Mouse (Mus musculus) mouse embryonic stem cell (cell line): ENCODE measurements at regions not wholly inside any gene's neighbourhood (a gene's known extent, or its start where the extent isn't known, plus 50 kb on each side); places are given as distances from the start of the nearest gene placed in this dataset.

Experiments
- in situ Hi-C, 2 experiments: fragments of 300-500 bp; cut with MboI; formaldehyde crosslinking; loops; 1 replicate in 1 of 2; 3 replicates in 1 of 2; pipeline ENCODE4 v1.14.3; 2019 to 2020; ENCODE audit warnings: low sequenced_read_pairs in 2 of 2, low pct_unique_long_range_greater_than_20kb in 1 of 2, mixed read lengths in 1 of 2; ENCODE audit not compliant: unreplicated experiment in 1 of 2

- in situ Hi-C loops: no loop called here
These were observed 121.6 kb upstream of the Foxn2 start for GRCm38 (mm10) chr17:88318936-88319335.

GRCm38 (mm10) chr17:88320686-88321085 lies 119.8 kb upstream of the Foxn2 start:
- in situ Hi-C loops: no loop called here

GRCm38 (mm10) chr17:88325326-88325909 lies 115.1 kb upstream of the Foxn2 start:
- in situ Hi-C loops: no loop called here

DNA sequence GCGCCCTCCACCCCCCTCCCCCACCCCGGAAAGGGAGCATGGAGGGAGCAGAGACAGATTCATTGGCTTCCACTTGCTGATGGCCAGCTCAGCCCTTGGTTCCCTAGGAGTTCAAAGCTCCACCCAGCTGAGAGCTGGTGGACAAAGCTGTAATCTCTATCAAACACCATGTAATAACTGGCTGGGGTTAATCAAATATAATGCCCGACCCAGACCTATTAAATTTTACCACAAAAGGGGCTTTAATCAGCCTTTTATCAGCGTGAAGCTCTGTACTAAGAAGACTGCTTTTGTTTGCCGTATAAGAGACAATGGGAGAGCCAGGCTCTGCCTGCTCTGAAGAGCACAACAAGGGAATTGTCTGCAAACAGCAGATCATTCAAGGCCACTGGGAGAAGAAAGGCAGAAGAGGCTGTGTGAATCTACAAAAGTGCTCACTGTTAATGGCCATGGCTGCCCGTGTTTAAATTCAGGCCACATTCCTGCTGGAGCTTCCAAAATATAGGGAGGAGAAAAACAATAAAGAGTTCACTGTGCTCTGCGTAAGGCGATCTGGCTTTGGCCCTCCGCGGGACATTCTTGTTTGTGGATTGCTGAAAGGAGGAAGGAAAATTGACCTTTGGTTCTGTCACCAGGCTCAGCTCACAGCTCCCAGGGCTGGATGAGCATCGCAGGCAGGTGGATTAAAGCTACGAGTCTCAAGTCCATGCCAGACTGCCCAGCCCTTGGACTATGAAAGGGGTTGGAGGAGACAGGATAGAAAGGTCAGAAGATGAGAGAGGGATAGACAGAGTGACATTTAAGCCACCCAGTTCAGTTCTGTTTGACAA lies 114.4 kb upstream of the Foxn2 start:
- in situ Hi-C loops: no loop called here

DNA sequence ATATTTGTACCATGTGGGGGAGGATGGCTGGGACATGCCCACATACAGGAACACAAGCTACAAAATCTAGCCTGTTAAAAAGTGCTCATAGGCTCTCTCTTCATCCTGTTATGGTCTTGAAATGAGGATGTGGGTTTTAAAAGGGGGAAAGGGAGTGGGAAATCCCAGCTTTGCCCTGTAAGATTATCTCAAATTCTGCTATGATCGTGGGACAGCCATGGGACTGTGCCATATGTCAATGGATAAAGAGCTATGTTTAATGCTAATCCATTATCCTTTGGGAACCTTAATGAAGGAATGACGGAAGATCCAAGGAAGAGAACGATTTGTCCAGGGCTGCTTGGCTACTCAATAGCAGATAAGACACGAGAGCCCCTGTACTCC lies 113.8 kb upstream of the Foxn2 start:
- in situ Hi-C loops: no loop called here

GRCm38 (mm10) chr17:88327791-88328190 lies 112.7 kb upstream of the Foxn2 start:
- in situ Hi-C loops: no loop called here

DNA sequence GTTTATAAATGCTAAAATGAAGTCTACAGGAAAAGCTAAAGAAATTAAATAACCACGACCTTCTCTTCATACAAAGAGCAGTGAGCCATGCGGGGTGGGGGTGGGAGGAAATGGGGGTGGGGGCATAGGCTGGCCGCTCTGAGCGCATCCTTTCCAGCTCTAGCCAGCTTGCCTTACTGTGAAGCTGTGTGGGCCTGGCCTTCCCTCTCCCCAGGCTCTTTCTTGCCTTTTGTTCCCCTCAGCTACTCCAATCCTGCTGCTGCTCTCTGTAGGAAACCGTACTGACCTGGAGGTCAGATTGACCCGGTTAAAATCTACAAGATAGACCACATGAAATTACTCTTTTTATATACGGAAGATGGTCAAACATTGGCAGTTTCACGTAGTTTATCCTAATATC lies 111.7 kb upstream of the Foxn2 start:
- in situ Hi-C loops: no loop called here

DNA sequence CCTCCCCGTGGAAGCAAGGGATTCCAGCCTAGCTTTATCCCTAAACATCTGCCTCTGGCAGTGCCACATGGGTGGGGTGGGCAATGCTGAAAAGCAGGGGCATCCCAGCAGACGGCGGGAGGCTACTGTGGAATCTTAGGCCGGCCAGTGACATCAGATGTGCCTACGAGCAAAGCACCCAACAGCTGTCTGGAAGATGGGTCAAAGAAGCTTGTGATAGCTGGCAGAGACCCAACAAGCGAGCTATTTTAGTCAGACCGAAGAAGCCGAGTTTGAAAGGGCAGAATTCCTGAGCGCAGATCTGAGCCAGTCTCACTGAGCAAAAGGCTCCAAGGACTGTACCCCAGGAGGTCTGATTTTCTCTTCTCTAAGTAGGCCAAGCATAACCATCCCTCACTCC lies 110.8 kb upstream of the Foxn2 start:
- in situ Hi-C loops: no loop called here

DNA sequence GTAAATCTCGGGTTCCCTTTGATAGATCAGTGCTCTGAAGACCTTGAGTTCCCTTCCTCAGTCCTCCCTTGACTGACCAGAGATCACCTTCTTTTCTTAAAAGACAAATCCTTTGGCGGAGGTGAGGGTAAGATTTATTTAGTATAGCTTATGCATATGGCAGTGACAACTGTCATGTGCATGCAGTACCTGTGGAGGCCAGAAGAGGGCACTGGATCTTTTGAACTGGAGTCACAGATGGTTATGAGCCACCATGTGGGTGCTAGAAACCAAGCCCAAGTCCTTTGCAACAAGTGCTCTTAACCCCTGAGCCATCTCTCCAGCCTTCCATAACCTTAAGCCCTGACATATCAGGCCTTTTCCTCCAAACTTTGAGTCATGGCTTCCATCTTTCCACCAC lies 110.4 kb upstream of the Foxn2 start:
- in situ Hi-C loops: no loop called here

GRCm38 (mm10) chr17:88333816-88334215 lies 106.7 kb upstream of the Foxn2 start:
- in situ Hi-C loops: no loop called here

DNA sequence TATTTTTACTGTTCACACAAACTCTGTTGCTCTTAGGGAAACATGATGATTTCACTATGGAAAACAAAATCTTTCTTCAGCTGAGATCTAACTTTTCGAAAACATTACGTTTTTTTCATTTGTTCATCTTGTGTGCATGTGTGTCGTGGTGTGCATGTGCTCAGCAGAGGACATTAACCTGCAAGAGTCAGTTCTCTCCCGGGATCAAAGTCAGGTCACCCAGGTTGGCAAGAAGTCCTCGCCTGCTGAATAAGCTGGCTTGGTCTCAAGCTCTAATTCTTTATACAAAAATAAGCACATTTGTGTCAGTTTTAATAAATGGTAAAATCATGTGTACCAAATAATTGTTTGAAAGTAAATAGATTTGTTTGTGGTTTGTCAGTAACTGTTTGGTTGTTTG lies 105.2 kb upstream of the Foxn2 start:
- in situ Hi-C loops: no loop called here

GRCm38 (mm10) chr17:88336140-88336769 lies 104.3 kb upstream of the Foxn2 start:
- in situ Hi-C loops: no loop called here

- in situ Hi-C loops: no loop called here
These were observed 102.7 kb upstream of the Foxn2 start for GRCm38 (mm10) chr17:88337649-88338404.

DNA sequence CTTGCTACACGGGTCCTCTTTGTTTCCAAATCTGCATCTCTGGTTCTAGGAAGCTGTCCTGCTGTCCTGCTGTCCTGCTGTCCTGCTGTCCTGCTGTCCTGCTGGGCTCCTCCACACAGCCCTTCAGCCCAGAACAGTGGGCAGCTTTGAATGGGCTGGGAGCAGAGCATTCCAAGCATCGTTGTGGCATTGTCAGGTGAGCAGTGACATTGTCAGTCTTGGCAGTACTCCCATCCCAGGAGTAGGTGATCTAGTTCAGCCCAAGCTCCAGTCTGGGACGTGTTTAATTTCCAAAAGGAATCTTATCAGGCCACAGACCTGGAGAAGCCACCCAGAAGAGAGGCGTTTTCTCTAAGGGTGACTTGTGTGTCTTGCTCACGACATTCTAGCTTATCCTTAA lies 99.4 kb upstream of the Foxn2 start:
- in situ Hi-C loops: no loop called here

- in situ Hi-C loops: no loop called here
These were observed 98.9 kb upstream of the Foxn2 start for GRCm38 (mm10) chr17:88341599-88341998.

- in situ Hi-C loops: no loop called here
These were observed 97.3 kb upstream of the Foxn2 start for GRCm38 (mm10) chr17:88343091-88343783.

GRCm38 (mm10) chr17:88345433-88345832 lies 95.1 kb upstream of the Foxn2 start:
- in situ Hi-C loops: no loop called here

DNA sequence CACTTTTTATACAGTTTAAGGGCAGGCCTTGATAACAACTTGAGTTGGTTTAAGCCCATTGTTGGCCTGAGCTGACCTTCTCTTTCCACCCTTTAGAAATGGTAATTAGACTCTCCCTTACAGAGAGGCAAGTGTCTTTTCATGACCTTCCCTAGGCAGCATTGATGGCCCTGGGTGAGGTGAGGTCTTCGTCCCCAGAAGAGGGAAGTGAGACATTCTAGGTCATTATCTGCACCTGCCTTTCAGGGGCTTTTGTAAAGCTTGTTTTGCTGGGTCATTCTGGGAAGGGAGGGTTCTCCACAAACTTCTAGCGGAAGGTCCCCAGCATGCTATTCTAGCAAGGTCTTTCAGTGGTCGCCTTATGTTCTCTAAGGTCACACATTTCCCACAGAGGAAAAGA lies 93.6 kb upstream of the Foxn2 start:
- in situ Hi-C loops: no loop called here
